Mouse (Mus musculus): Measurements from ENCODE around the gene Gng8. TPM values are rescaled to one million over a fixed set of nuclear protein-coding genes. Genes with fewer than 3 reads are reported as not detected.

Gene Gng8
- polyA plus RNA-seq, 1 experiment from 2014 or later, result 0.13 TPM

DNA sequence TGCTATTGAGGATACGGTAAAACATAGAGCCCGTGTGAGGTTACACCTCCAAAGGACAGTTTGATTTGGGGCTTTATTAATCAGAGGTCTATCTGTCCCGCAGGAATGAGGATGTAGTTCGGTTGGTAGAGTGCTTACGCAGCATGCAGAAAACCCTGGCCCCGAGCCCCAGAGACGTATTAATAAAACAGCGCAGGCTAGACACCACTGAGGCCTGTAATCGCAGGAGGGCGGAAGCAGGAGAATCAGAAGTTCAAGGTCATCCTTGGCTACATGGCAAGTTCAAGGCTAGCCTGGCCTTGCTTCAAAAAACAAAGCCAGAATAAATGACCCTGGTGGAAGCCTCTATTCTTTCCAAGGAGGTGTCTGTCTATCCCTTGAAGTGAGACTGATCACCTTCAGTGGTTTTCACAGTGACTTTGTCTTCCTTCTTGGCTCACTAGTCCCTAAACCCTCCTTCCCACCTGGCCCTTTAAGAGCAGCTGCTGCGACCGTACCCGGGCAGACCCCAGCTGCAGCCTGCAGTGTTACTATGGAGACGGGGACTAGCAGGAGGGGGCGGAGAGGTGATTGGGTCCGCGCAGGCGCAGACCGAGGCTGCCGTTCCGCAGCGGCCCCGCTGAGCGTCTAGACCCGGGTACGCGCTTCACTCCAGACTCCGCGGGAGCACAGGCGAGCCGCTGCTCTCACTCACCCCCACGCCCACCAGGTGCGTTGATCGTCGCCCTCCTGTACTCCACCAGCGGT, 52.6 kb downstream of the Gng8 start, which contains the start of gene Pnmal2:
Gene Pnmal2, plus strand, starts transcription at position 622 of the 747 bp plus-strand sequence.
- Histone ChIP-seq H3K27me3 (peaks cover 93% of the 10 kb centered on the region), H3K36me3 (replicated peaks) (no peaks in the 10 kb centered on the region), H3K27ac (replicated peaks) (no peak within 1 kb of the TSS), H3K4me3 (replicated peaks) (peak within 1 kb of the TSS; percentile 45), H3K4me2 (peak within 1 kb of the TSS; percentile 63), H3K4me1 (replicated peaks) (peaks cover 14% of the 10 kb centered on the region), H3K9ac (no peak within 1 kb of the TSS), H3K9me3 (replicated peaks) (no peaks in the 10 kb centered on the region)
- WGBS (ENCODE audit: insufficient replicate concordance), result 16% methylated on average over 36 of the region's 36 CpGs
- ATAC-seq (ENCODE audit: insufficient read depth), result peak; percentile 52; the same call in 1 of the 2 replicates

DNA sequence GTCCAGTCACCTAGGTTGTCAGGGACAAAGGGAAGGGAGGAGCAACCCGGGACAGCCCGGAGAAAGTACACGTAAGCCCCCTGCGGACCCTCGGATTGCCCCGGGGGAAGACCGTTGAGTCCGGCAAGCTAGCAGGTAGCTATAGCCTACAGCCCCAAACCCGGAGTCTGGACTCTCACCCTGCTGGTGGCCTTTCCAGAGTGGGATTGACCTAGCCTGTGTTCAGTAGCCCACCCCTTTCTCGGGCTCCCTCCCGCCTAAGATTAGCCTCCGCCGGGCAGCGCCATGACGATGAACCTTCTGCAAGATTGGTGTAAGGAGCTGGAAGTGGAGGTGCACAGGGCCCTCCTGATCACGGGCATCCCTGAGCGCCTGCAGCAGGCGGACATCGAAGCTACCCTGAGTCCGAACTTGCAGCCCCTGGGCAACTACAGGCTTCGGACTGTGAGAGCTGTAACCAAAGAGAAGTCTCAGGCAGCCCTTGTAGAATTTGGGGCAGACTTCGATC, 53.3 kb downstream of the Gng8 start:
- WGBS (ENCODE audit: insufficient replicate concordance), result 4% methylated on average over 22 of the region's 22 CpGs
- Histone ChIP-seq H3K9ac (no peak overlapping the region), H3K9me3 (replicated peaks) (no peaks in the 10 kb centered on the region), H3K36me3 (replicated peaks) (no peaks in the 10 kb centered on the region), H3K4me1 (replicated peaks) (peaks cover 17% of the 10 kb centered on the region), H3K27ac (replicated peaks) (no peak overlapping the region), H3K4me3 (replicated peaks) (peak overlapping the region; percentile 45), H3K4me2 (peak overlapping the region; percentile 63), H3K27me3 (peaks cover 98% of the 10 kb centered on the region)
- no peak for ATAC-seq (ENCODE audit: insufficient read depth)

Other genes starting within 250 kb of the Gng8 start
- gene Ceacam15, start 216.1 kb upstream of the Gng8 start, polyA plus RNA-seq (2015; fragmentation: Nextera tagmentation; extraction: Ambion mirVana), result not detected in 2 replicates
- not detected in 2 replicates for gene Ceacam9, start 169.9 kb upstream of the Gng8 start, polyA plus RNA-seq (2015; fragmentation: Nextera tagmentation; extraction: Ambion mirVana)
- gene Ap2s1, start 153.4 kb upstream of the Gng8 start, polyA plus RNA-seq (2015; fragmentation: Nextera tagmentation; extraction: Ambion mirVana), result 162 and 176 TPM in 2 replicates
- 120 and 144 TPM in 2 replicates for gene Slc1a5, start 110.4 kb upstream of the Gng8 start, polyA plus RNA-seq (2015; fragmentation: Nextera tagmentation; extraction: Ambion mirVana)
- 30.9 and 37.8 TPM in 2 replicates for gene Strn4, start 75.9 kb upstream of the Gng8 start, polyA plus RNA-seq (2015; fragmentation: Nextera tagmentation; extraction: Ambion mirVana)
- gene Fkrp, start 75.1 kb upstream of the Gng8 start, polyA plus RNA-seq (2015; fragmentation: Nextera tagmentation; extraction: Ambion mirVana), result 8.2 and 9.0 TPM in 2 replicates
- gene Prkd2, start 48.9 kb upstream of the Gng8 start, polyA plus RNA-seq (2015; fragmentation: Nextera tagmentation; extraction: Ambion mirVana), result 3.2 and 3.8 TPM in 2 replicates
- 0.14 and 0.17 TPM in 2 replicates for gene Dact3, start 16.5 kb upstream of the Gng8 start, polyA plus RNA-seq (2015; fragmentation: Nextera tagmentation; extraction: Ambion mirVana)
- gene Ptgir, start 14.7 kb downstream of the Gng8 start, polyA plus RNA-seq (2015; fragmentation: Nextera tagmentation; extraction: Ambion mirVana), result 1.2 TPM in 2 replicates
- 79.0 and 83.9 TPM in 2 replicates for gene Calm3, start 32.3 kb downstream of the Gng8 start, polyA plus RNA-seq (2015; fragmentation: Nextera tagmentation; extraction: Ambion mirVana)
- gene Pnmal2, start 52.9 kb downstream of the Gng8 start, polyA plus RNA-seq (2015; fragmentation: Nextera tagmentation; extraction: Ambion mirVana), result 0.44 and 0.60 TPM in 2 replicates
- gene Pnmal1, start 67.9 kb downstream of the Gng8 start, polyA plus RNA-seq (2015; fragmentation: Nextera tagmentation; extraction: Ambion mirVana), result 0.05 TPM in 1 of 2 replicates, not detected in the other
- 0.06 TPM in 1 of 2 replicates, not detected in the other for gene Gm42372, start 91.3 kb downstream of the Gng8 start, polyA plus RNA-seq (2015; fragmentation: Nextera tagmentation; extraction: Ambion mirVana)
- 3.7 and 3.9 TPM in 2 replicates for gene Ccdc8, start 100.9 kb downstream of the Gng8 start, polyA plus RNA-seq (2015; fragmentation: Nextera tagmentation; extraction: Ambion mirVana)
- gene Ppp5c, start 136.1 kb downstream of the Gng8 start, polyA plus RNA-seq (2015; fragmentation: Nextera tagmentation; extraction: Ambion mirVana), result 43.2 and 45.3 TPM in 2 replicates
- gene Hif3a, start 170.6 kb downstream of the Gng8 start, polyA plus RNA-seq (2015; fragmentation: Nextera tagmentation; extraction: Ambion mirVana), result 31.4 and 37.5 TPM in 2 replicates
- gene Psg16, start 182.3 kb downstream of the Gng8 start, polyA plus RNA-seq (2015; fragmentation: Nextera tagmentation; extraction: Ambion mirVana), result 0.13 and 0.24 TPM in 2 replicates

Measured in liver, embryonic 15.5 days (tissue).